Mouse (Mus musculus) MEL (cell line): ENCODE measurements at regions not wholly inside any gene's neighbourhood (a gene's known extent, or its start where the extent isn't known, plus 50 kb on each side); places are given as distances from the start of the nearest gene placed in this dataset.

Source experiments
- DNase-seq: peaks from one replicate; pipeline ENCODE4 v3.0.0; 2011; ENCODE audit warnings: low read depth, low spot score
- H3K27ac ChIP-seq: 2 replicates; pipeline ENCODE4 v1.5.1; 2012; ENCODE audit warnings: low read depth, mild to moderate bottlenecking, control low read depth, low read length, moderate library complexity; ENCODE audit not compliant: control insufficient read depth
- H3K27me3 ChIP-seq, 2 experiments: fragments of 150-350 bp in 1 of 2; sonication (generic) in 1 of 2; 2 replicates each; pipeline ENCODE4 v1.6.1; 2012; ENCODE audit warnings: low read length in 2 of 2, mild to moderate bottlenecking in 2 of 2, improper control_type of control experiment in 1 of 2, moderate library complexity in 1 of 2; ENCODE audit not compliant: insufficient read depth in 2 of 2, control insufficient read depth in 1 of 2
- H3K36me3 ChIP-seq, 2 experiments: 2 replicates each; pipeline ENCODE4 v1.6.1; 2012 to 2014; ENCODE audit warnings: low read length in 2 of 2, improper control_type of control experiment in 1 of 2, inconsistent platforms in 1 of 2, mild to moderate bottlenecking in 1 of 2; ENCODE audit not compliant: insufficient read depth in 2 of 2, control insufficient read depth in 1 of 2
- H3K4me1 ChIP-seq, 2 experiments: fragments of 150-350 bp in 1 of 2; sonication (generic) in 1 of 2; 2 replicates each; pipeline ENCODE4 v1.6.1; 2012; ENCODE audit warnings: low read length in 2 of 2, improper control_type of control experiment in 1 of 2, mild to moderate bottlenecking in 1 of 2; ENCODE audit not compliant: insufficient read depth in 2 of 2, control insufficient read depth in 1 of 2
- H3K4me3 ChIP-seq, 2 experiments: fragments of 150-350 bp in 1 of 2; sonication (generic) in 1 of 2; 2 replicates each; pipeline ENCODE4 v1.5.1; 2012; ENCODE audit warnings: low read depth in 2 of 2, low read length in 2 of 2, mild to moderate bottlenecking in 2 of 2, moderate library complexity in 2 of 2, control low read depth in 1 of 2, improper control_type of control experiment in 1 of 2; ENCODE audit not compliant: control insufficient read depth in 1 of 2, insufficient read depth in 1 of 2
- H3K79me2 ChIP-seq: 2 replicates; pipeline ENCODE4 v1.6.1; 2012; ENCODE audit warnings: mild to moderate bottlenecking, low read length, moderate library complexity; ENCODE audit not compliant: control insufficient read depth, poor library complexity, insufficient read depth
- H3K9ac ChIP-seq: 2 replicates; pipeline ENCODE4 v1.6.1; 2012; ENCODE audit warnings: low read depth, mild to moderate bottlenecking, control low read depth, low read length, moderate library complexity; ENCODE audit not compliant: control insufficient read depth, poor library complexity, severe bottlenecking
- H3K9me3 ChIP-seq: fragments of 150-350 bp; sonication (generic); replicated peaks from 2 replicates; pipeline ENCODE4 v1.6.1; 2012; ENCODE audit warnings: mild to moderate bottlenecking, low read length, improper control_type of control experiment, moderate library complexity; ENCODE audit not compliant: insufficient read depth
- BHLHE40 ChIP-seq: IDR thresholded peaks from 2 replicates; pipeline ENCODE4 v1.6.1; 2012; ENCODE audit warnings: low read depth, mild to moderate bottlenecking, inconsistent platforms, low read length, improper control_type of control experiment, borderline replicate concordance
- CHD1 ChIP-seq: IDR thresholded peaks from 2 replicates; pipeline ENCODE4 v1.6.1; 2012; ENCODE audit warnings: low read depth, mild to moderate bottlenecking, inconsistent platforms, low read length, improper control_type of control experiment
- CTCF ChIP-seq, 3 experiments: IDR thresholded peaks in 2 of 3; conservative IDR thresholded peaks in 1 of 3; 2 replicates each; pipeline ENCODE4 v1.5.1; 2011 to 2012; ENCODE audit warnings: low read length in 3 of 3, low read depth in 2 of 3, mild to moderate bottlenecking in 2 of 3, improper control_type of control experiment in 1 of 3, inconsistent platforms in 1 of 3, mixed read lengths in 1 of 3, moderate library complexity in 1 of 3; ENCODE audit not compliant: control insufficient read depth in 1 of 3, insufficient read depth in 1 of 3, poor library complexity in 1 of 3, severe bottlenecking in 1 of 3
- E2F4 ChIP-seq: IDR thresholded peaks from 2 replicates; pipeline ENCODE4 v1.6.1; 2011; ENCODE audit warnings: low read depth, low read length, improper control_type of control experiment, borderline replicate concordance
- ELF1 ChIP-seq: IDR thresholded peaks from 2 replicates; pipeline ENCODE4 v1.6.1; 2014; ENCODE audit warnings: low read depth, mild to moderate bottlenecking, inconsistent platforms, low read length, improper control_type of control experiment, moderate library complexity
- ETS1 ChIP-seq: IDR thresholded peaks from 2 replicates; pipeline ENCODE4 v1.6.1; 2012; ENCODE audit warnings: low read depth, mild to moderate bottlenecking, inconsistent platforms, low read length, improper control_type of control experiment, moderate library complexity
- GABPA ChIP-seq: IDR thresholded peaks from 2 replicates; pipeline ENCODE4 v1.6.1; 2012; ENCODE audit warnings: low read depth, mild to moderate bottlenecking, inconsistent platforms, low read length, improper control_type of control experiment, moderate library complexity
- GATA1 ChIP-seq: IDR thresholded peaks from 2 replicates; pipeline ENCODE4 v1.6.1; 2011; ENCODE audit warnings: low read depth, low read length, improper control_type of control experiment
- KAT2A ChIP-seq: conservative IDR thresholded peaks from 2 replicates; pipeline ENCODE4 v1.6.1; 2012; ENCODE audit warnings: low read depth, low read length, improper control_type of control experiment, inconsistent platforms
- MAFK ChIP-seq: IDR thresholded peaks from 2 replicates; pipeline ENCODE4 v1.6.1; 2011; ENCODE audit warnings: low read depth, mild to moderate bottlenecking, low read length, improper control_type of control experiment, borderline replicate concordance
- MAX ChIP-seq: IDR thresholded peaks from 2 replicates; pipeline ENCODE4 v1.6.1; 2011; ENCODE audit warnings: low read length, improper control_type of control experiment
- MEF2A ChIP-seq: IDR thresholded peaks from 2 replicates; pipeline ENCODE4 v1.6.1; 2014; ENCODE audit warnings: low read depth, mild to moderate bottlenecking, inconsistent platforms, low read length, improper control_type of control experiment; ENCODE audit not compliant: poor library complexity, insufficient replicate concordance, severe bottlenecking; ENCODE audit errors: extremely low read depth
- MXI1 ChIP-seq: IDR thresholded peaks from 2 replicates; pipeline ENCODE4 v1.6.1; 2011; ENCODE audit warnings: mild to moderate bottlenecking, low read depth, low read length, improper control_type of control experiment
- MYB ChIP-seq: IDR thresholded peaks from 2 replicates; pipeline ENCODE4 v1.6.1; 2011; ENCODE audit warnings: mild to moderate bottlenecking, low read depth, low read length, improper control_type of control experiment
- NELFE ChIP-seq: IDR thresholded peaks from 2 replicates; pipeline ENCODE4 v1.6.1; 2011; ENCODE audit warnings: low read depth, low read length, improper control_type of control experiment
- POLR2A ChIP-seq, 2 experiments: IDR thresholded peaks; 2 replicates each; pipeline ENCODE4 v1.6.1; 2011 to 2012; ENCODE audit warnings: low read length in 2 of 2, mild to moderate bottlenecking in 2 of 2, control low read depth in 1 of 2, improper control_type of control experiment in 1 of 2, low read depth in 1 of 2, moderate library complexity in 1 of 2; ENCODE audit not compliant: control insufficient read depth in 1 of 2, insufficient read depth in 1 of 2, poor library complexity in 1 of 2
- POLR2AphosphoS2 ChIP-seq: IDR thresholded peaks from 2 replicates; pipeline ENCODE4 v1.6.1; 2011; ENCODE audit warnings: low read length, improper control_type of control experiment
- POLR2AphosphoS5 ChIP-seq: IDR thresholded peaks from 2 replicates; pipeline ENCODE4 v1.6.1; 2012; ENCODE audit warnings: low read depth, borderline replicate concordance, mild to moderate bottlenecking, inconsistent platforms, low read length, moderate library complexity, mixed read lengths
- SIN3A ChIP-seq: IDR thresholded peaks from 2 replicates; pipeline ENCODE4 v1.6.1; 2012; ENCODE audit warnings: low read length, improper control_type of control experiment, inconsistent platforms
- TBP ChIP-seq: IDR thresholded peaks from 2 replicates; pipeline ENCODE4 v1.8.0; 2011; ENCODE audit warnings: low read depth, low read length, improper control_type of control experiment
- UBTF ChIP-seq: IDR thresholded peaks from 2 replicates; pipeline ENCODE4 v1.6.1; 2012; ENCODE audit warnings: low read depth, mild to moderate bottlenecking, inconsistent platforms, low read length, improper control_type of control experiment, moderate library complexity, borderline replicate concordance; ENCODE audit not compliant: insufficient read depth
- USF1 ChIP-seq: IDR thresholded peaks from 2 replicates; pipeline ENCODE4 v1.6.1; 2014; ENCODE audit warnings: low read depth, mild to moderate bottlenecking, inconsistent platforms, low read length, improper control_type of control experiment, moderate library complexity
- ZKSCAN1 ChIP-seq: IDR thresholded peaks from 2 replicates; pipeline ENCODE4 v1.6.1; 2012; ENCODE audit warnings: low read depth, mild to moderate bottlenecking, inconsistent platforms, low read length, improper control_type of control experiment, moderate library complexity
- ZMIZ1 ChIP-seq: IDR thresholded peaks from 2 replicates; pipeline ENCODE4 v1.6.1; 2012; ENCODE audit warnings: low read depth, mild to moderate bottlenecking, inconsistent platforms, low read length, improper control_type of control experiment, moderate library complexity
- ZNF384 ChIP-seq: IDR thresholded peaks from 2 replicates; pipeline ENCODE4 v1.6.1; 2012; ENCODE audit warnings: low read depth, mild to moderate bottlenecking, inconsistent platforms, low read length, improper control_type of control experiment

GRCm38 (mm10) chr4:28064935-28065334 lies 748.0 kb upstream of the Epha7 start:
- Histone ChIP-seq H3K79me2 (no peaks in the 10 kb centered on the region), H3K9ac (no peak overlapping the region), H3K27ac (no peak overlapping the region), H3K27me3 (no peaks in the 10 kb centered on the region), H3K4me3 (no peak overlapping the region), H3K36me3 (no peaks in the 10 kb centered on the region), H3K9me3 (no peaks in the 10 kb centered on the region), H3K4me1 (no peaks in the 10 kb centered on the region)
- TF ChIP-seq UBTF (no peak), USF1 (no peak), MAX (no peak), POLR2A (IDR thresholded peaks at IDR 0.05; ENCODE audit: control insufficient read depth in 1 of 2, insufficient read depth in 1 of 2, low read depth in 1 of 2, low read length in 2 of 2, poor library complexity in 1 of 2) (no peak), MYB (no peak), ELF1 (no peak), ZKSCAN1 (no peak), GATA1 (no peak), ETS1 (no peak), CHD1 (no peak), MAFK (no peak), NELFE (no peak), MXI1 (no peak), POLR2AphosphoS2 (no peak), MEF2A (no peak), POLR2AphosphoS5 (no peak), CTCF (IDR thresholded peaks at IDR 0.05 in 2 of 3, conservative IDR thresholded peaks at IDR 0.05 in 1 of 3; ENCODE audit: control insufficient read depth in 1 of 3, insufficient read depth in 1 of 3, low read depth in 2 of 3, low read length in 3 of 3, poor library complexity in 1 of 3, severe bottlenecking in 1 of 3) (no peak), BHLHE40 (no peak), TBP (no peak), E2F4 (no peak)
- no peak for DNase-seq

GRCm38 (mm10) chr4:28065828-28066227 lies 747.1 kb upstream of the Epha7 start:
- no peak overlapping the region for H3K9ac ChIP-seq
- H3K27me3 ChIP-seq: no peaks in the 10 kb centered on the region
- no peak overlapping the region for H3K4me3 ChIP-seq
- H3K9me3 ChIP-seq: no peaks in the 10 kb centered on the region
- no peak overlapping the region for H3K27ac ChIP-seq
- H3K79me2 ChIP-seq: no peaks in the 10 kb centered on the region
- no peaks in the 10 kb centered on the region for H3K4me1 ChIP-seq
- TF ChIP-seq ZMIZ1 (no peak), SIN3A (no peak), NELFE (no peak), GABPA (no peak), E2F4 (no peak), USF1 (no peak), KAT2A (no peak), ZNF384 (no peak), MXI1 (no peak), ELF1 (no peak)
- H3K36me3 ChIP-seq: no peaks in the 10 kb centered on the region
- no peak for DNase-seq
